Mouse (Mus musculus): ENCODE results near the gene St3gal3.

DNA sequence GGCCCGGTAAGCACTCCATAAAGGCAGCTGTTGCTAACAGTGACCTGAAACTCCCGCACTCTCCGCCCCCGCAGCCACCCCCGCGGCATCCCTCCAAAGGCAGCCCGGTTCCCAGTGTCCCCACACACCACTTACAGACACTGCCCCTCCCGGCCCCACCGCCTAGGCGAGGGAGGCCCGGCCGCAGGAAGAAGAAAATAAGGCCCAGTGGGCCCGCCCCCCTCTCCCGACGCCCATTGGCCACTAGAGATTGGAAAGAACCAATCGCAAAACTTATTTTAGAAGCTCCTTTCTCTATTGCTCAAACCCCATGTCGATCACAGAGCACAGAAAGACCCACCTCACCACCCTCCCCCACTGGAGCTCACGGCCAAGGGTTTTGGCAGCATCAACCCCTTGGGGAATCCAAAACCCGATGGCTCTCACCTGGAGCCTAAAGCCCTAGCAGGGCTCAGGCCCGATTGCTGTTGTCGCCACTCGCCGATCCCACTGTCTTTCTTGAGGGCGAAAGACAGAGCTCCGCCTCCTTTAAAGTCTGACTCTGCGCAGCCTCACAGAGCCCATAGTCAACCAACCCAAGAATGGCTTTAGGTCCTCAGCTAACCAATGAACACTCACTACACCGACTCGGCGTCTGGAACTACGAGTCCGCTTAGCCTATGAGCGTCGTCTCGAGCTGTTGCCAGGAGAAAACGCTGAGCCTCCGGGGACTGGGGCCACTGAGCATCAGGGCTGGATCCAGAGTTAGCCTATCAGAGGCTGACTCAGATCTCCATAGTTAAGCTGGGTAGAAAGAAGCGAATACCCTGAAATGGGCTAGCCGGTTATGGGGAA, 45.0 kb upstream of the St3gal3 start, which contains the start of gene Kdm4a:
- TF ChIP-seq CTCF (IDR thresholded peaks at IDR 0.05; ENCODE audit: borderline replicate concordance, extremely low read depth, insufficient read depth, insufficient read length) (no peak), POLR2A (IDR thresholded peaks at IDR 0.05; ENCODE audit: borderline replicate concordance, extremely low read depth, insufficient read depth, insufficient read length, poor library complexity, severe bottlenecking) (peak; percentile 54; the same call in 1 of the 2 replicates)

Data from brain, embryonic 14.5 days (tissue).